Mouse (Mus musculus) intestine, embryonic 14.5 days (tissue): ENCODE measurements around the gene Zranb3. TPM values are rescaled to one million over a fixed set of nuclear protein-coding genes. Genes with fewer than 3 reads are reported as not detected.

Source experiments
- ATAC-seq: fragments of 200-750 bp; cut with Nextera tagmentation; replicated peaks from 2 replicates; pipeline ENCODE4 v1.8.0; 2017; ENCODE audit warnings: low read depth, moderate number of reproducible peaks, moderate TSS enrichment, moderate library complexity; ENCODE audit not compliant: low FRiP score, low TSS enrichment
- DNase-seq: peaks from one replicate; pipeline ENCODE4 v3.0.0-alpha.2; 2018; ENCODE audit warnings: low spot score
- H3K27ac ChIP-seq: fragments of 300-500 bp; sonication (generic); 2 replicates; pipeline ENCODE4 v1.5.1; 2014; ENCODE audit warnings: low read depth, mild to moderate bottlenecking, control low read depth
- H3K27me3 ChIP-seq: fragments of 300-500 bp; sonication (generic); replicated peaks from 2 replicates; pipeline ENCODE4 v1.6.1; 2014; ENCODE audit warnings: low read length, control low read depth; ENCODE audit not compliant: control insufficient read depth, insufficient read depth
- H3K36me3 ChIP-seq: fragments of 300-500 bp; sonication (generic); 2 replicates; pipeline ENCODE4 v1.6.1; 2014; ENCODE audit warnings: low read length, control low read depth; ENCODE audit not compliant: control insufficient read depth, insufficient read depth
- H3K4me1 ChIP-seq: fragments of 300-500 bp; sonication (generic); replicated peaks from 2 replicates; pipeline ENCODE4 v1.6.1; 2014; ENCODE audit warnings: low read length, control low read depth, mixed read lengths; ENCODE audit not compliant: control insufficient read depth, insufficient read depth
- H3K4me2 ChIP-seq: fragments of 300-500 bp; sonication (generic); 2 replicates; pipeline ENCODE4 v1.6.1; 2014; ENCODE audit warnings: low read length
- H3K4me3 ChIP-seq: fragments of 300-500 bp; sonication (generic); 2 replicates; pipeline ENCODE4 v1.5.1; 2014; ENCODE audit warnings: low read depth, low read length, control low read depth, mixed read lengths
- H3K9ac ChIP-seq: fragments of 300-500 bp; sonication (generic); 2 replicates; pipeline ENCODE4 v1.6.1; 2014; ENCODE audit warnings: mild to moderate bottlenecking, low read length
- H3K9me3 ChIP-seq: fragments of 300-500 bp; sonication (generic); 2 replicates; pipeline ENCODE4 v1.6.1; 2016; ENCODE audit warnings: low read length, control low read depth; ENCODE audit not compliant: control insufficient read depth
- WGBS: fragments of 180-500 bp; shearing (Covaris S2); extraction: QIAGEN DNeasy Blood & Tissue Kit; methylation state at CpG from one replicate; pipeline ENCODE4 v1.1.7; 2014; 5-methylcytosine and 5-hydroxymethylcytosine counted together
- polyA plus RNA-seq: library from polyadenylated mRNA; unstranded; fragments of >200 nt; fragmentation: Nextera tagmentation; extraction: Ambion mirVana; gene quantifications from 2 replicates; pipeline ENCODE4 v1.2.1, GENCODE M21; 2014

Gene Zranb3
- polyA plus RNA-seq, 1 experiment from 2014 or later = 8.4 TPM

DNA sequence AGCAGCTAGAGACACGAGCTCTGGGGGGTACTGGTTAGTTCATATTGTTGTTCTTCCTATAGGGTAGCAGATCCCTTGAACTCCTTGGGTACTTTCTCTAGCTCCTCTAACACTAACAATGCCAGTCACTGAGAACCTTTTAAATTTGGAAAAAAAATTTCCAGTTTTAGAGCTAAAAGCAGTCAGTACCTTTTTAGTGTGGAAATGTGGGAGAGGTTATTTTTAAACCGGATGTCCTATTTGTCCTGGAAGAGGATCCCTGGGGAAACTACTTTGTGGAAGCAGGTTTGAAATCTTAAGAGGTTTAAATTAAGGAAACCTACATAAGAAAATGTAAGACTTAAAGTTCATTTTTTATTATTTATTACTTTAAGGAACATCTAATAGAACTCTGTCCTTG lies 56.4 kb downstream of the Zranb3 start:
- ATAC-seq = no peak
- H3K4me2 ChIP-seq = no peak overlapping the region
- H3K9me3 ChIP-seq = no peaks in the 10 kb centered on the region
- no peaks in the 10 kb centered on the region for H3K4me1 ChIP-seq
- no peak overlapping the region for H3K27ac ChIP-seq
- no peak overlapping the region for H3K4me3 ChIP-seq
- no peaks in the 10 kb centered on the region for H3K36me3 ChIP-seq
- no peak overlapping the region for H3K9ac ChIP-seq
- DNase-seq = no peak
- no peaks in the 10 kb centered on the region for H3K27me3 ChIP-seq
- WGBS = 94% methylated on average over 2 of the region's 2 CpGs

DNA sequence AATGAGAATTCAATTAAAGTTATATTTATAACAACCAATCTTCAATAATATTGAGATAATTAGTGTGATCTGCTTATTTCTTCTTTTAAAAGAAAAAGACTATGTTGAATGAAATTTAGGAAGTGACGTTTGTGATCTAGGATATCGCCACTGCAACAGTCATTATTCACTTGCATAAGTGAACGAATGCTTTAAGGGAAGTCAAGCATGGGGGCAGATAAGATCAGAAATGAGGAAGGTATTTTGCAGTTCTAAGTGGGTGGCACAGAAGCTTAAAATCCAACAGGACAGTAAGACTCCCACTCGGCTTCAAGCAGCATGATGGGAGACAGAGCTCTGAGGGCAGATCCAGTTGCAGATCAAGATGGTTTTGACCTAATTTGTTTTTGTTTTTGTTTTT lies 58.7 kb downstream of the Zranb3 start:
- H3K36me3 ChIP-seq = no peaks in the 10 kb centered on the region
- DNase-seq (no peak), ATAC-seq (no peak)
- H3K4me3 ChIP-seq = no peak overlapping the region
- no peaks in the 10 kb centered on the region for H3K9me3 ChIP-seq
- H3K4me2 ChIP-seq = no peak overlapping the region
- no peaks in the 10 kb centered on the region for H3K4me1 ChIP-seq
- WGBS = 91% methylated on average over 4 of the region's 4 CpGs
- no peak overlapping the region for H3K27ac ChIP-seq
- H3K9ac ChIP-seq = no peak overlapping the region
- H3K27me3 ChIP-seq = no peaks in the 10 kb centered on the region

DNA sequence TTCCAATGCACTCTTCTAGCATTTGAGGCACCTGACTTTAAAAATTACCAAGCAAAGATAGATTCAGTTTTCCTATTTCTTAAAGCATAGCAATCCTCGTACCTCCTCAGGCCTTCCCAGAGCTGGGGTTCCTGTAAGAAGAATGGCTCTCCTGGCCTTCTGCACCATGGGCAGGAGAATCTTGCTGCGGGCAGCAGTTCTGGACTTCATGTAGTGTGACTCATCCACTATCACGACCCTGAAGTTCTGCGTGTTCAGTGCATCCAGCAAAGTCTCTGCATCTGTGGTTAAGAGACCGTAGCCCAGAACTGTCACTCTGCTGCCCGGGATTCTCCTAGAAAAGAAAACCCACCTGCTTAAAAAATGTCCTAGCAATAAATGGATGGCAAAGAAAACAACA lies 66.6 kb downstream of the Zranb3 start:
- Histone ChIP-seq H3K9ac (no peak overlapping the region), H3K4me1 (no peaks in the 10 kb centered on the region), H3K27ac (no peak overlapping the region), H3K36me3 (no peaks in the 10 kb centered on the region), H3K27me3 (no peaks in the 10 kb centered on the region), H3K9me3 (no peaks in the 10 kb centered on the region), H3K4me3 (no peak overlapping the region), H3K4me2 (no peak overlapping the region)
- ATAC-seq (no peak), DNase-seq (no peak)
- WGBS = 89% methylated on average over 6 of the region's 6 CpGs

DNA sequence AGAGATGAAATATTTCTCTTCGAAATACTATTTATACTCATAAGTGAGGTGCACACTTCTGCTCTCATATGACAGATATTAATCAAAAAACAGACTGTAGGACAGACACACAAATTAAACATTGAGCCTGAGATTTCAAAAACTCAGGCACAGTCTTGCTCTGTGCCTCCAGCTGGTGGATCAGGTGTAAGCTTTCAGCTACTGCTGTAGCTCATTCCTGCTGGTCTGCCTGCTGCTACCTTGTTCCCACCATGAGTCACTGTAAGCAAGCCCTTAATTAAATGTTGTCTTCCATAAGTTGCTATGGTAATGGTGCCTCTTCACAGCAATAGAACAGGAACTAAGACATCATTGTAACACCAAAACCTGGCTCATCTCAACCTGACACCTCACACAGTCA lies 70.7 kb downstream of the Zranb3 start:
- WGBS = 89% methylated on average over 1 of the region's 1 CpGs
- no peak overlapping the region for H3K4me3 ChIP-seq
- no peaks in the 10 kb centered on the region for H3K4me1 ChIP-seq
- no peaks in the 10 kb centered on the region for H3K36me3 ChIP-seq
- no peak overlapping the region for H3K9ac ChIP-seq
- ATAC-seq (no peak), DNase-seq (no peak)
- H3K9me3 ChIP-seq = no peaks in the 10 kb centered on the region
- H3K4me2 ChIP-seq = no peak overlapping the region
- no peak overlapping the region for H3K27ac ChIP-seq
- H3K27me3 ChIP-seq = no peaks in the 10 kb centered on the region

DNA sequence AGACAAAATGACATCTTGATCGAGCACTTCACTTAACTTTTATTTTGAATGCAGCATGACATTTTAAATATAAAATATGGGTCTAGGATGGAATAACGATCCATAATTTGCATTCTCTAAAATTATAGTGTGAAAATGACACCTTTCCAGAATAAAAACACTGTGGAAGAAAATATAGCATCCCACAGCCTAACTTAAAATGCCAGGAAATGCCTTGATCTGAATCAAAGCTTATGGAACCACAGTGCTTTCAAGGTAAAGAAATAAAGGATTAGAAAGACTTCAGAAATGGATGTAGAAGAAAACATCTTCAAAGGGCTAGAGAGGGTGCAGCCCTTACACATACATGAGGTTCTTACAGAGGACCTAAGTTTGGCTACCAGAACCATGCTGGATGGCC lies 71.3 kb downstream of the Zranb3 start:
- Histone ChIP-seq H3K9ac (no peak overlapping the region), H3K4me1 (no peaks in the 10 kb centered on the region), H3K9me3 (no peaks in the 10 kb centered on the region), H3K4me3 (no peak overlapping the region), H3K36me3 (no peaks in the 10 kb centered on the region), H3K27me3 (no peaks in the 10 kb centered on the region), H3K27ac (no peak overlapping the region), H3K4me2 (no peak overlapping the region)
- ATAC-seq (no peak), DNase-seq (no peak)
- WGBS = 86% methylated on average over 2 of the region's 2 CpGs

DNA sequence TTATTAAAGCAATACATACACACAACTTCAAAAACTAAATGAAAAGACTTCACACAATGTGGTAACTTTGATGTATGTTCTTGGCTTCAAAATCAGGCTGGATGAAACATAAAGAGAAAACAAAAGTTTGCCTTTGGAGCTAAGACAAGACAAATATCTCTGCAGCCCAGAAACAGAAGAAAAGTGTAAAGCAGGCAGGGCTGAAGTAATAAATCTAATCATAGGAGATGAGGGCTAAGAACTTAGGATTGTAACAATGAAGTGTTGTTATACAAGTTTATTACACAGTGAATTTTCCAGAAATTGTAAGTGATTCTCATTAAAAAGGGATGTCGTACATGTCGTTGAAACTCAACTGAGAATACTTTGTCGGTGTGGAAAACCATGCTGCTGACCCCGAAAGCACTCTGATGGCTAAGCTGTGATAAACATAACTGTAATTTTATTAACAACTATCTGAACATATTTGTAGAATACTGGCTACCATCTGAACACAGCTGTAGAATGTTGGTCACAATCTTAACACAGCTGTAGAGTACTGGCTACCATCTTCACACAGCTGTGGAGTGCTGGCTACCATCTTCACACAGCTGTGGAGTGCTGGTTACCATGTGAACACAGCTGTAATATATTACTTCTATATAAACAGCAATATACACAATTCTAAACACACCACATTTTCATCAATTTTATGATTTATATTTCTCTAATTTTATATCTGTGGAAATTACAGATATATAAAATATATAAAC lies 78.3 kb downstream of the Zranb3 start:
- no peak; the same call in 1 of the 2 replicates for ATAC-seq
- Histone ChIP-seq H3K4me1 (no peaks in the 10 kb centered on the region), H3K9ac (no peak overlapping the region), H3K4me3 (no peak overlapping the region), H3K27me3 (no peaks in the 10 kb centered on the region), H3K27ac (no peak overlapping the region), H3K9me3 (no peaks in the 10 kb centered on the region), H3K36me3 (no peaks in the 10 kb centered on the region), H3K4me2 (no peak overlapping the region)
- no peak for DNase-seq
- 60% methylated on average over 4 of the region's 4 CpGs for WGBS

DNA sequence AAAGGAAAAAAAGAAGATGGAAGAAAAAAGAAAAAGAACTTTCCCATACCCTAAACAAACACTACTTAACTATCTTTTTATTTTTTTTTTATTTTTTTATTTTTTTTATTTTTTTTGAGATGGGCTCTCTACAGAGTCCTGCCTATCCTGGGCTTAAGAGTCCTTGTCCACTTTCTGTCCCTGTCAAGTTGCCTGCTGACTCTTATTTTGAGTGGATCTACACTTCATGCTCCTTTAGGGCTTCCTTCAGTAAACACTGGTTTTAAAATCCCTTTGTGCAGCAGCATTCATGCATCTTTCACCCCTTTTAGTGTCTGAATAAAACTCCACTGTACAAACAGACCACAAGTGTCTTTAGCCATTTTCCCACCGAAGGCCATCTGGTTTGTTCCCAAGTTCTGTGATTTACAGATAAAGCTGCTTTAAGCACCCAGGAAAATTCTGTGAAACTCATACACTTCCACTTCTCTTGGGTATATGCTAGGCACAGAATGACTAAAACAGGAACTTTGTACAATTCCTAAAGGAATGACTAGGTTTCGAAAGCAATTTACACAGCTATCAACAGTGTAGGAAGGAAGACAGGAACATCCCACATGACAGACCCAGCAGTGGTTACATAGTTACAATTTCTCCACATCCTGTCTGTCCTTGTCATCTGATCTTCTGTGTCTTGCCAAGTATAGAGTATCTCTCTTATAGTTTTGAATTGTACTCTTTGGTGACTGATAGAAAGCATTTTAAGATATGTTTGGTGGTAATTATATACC lies 82.7 kb downstream of the Zranb3 start:
- DNase-seq (no peak), ATAC-seq (no peak)
- WGBS = 66% methylated on average over 2 of the region's 2 CpGs

DNA sequence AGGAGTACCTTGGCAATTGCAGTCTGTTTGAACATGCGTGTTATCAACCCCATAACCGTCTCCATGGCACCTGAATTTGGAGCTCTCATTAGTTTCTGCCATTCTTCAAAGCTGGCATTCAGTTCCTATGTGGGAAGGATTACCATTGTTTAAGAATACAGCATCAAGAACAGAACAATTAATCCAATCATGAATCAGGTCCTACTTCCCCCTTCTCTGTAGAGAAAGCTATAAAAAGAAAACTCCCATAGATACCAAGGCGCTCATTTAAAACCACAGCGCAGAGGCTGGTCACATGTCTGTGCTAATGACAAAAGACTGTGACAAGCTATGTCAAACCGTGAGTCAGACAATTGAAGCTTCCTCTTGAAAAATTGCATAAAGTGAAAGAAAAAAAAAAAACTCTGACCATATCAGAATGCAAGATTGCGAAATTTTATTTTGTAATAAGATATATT lies 86.8 kb downstream of the Zranb3 start:
- Histone ChIP-seq H3K9ac (no peak overlapping the region), H3K4me1 (no peaks in the 10 kb centered on the region), H3K9me3 (no peaks in the 10 kb centered on the region), H3K4me2 (no peak overlapping the region), H3K27me3 (no peaks in the 10 kb centered on the region), H3K36me3 (no peaks in the 10 kb centered on the region), H3K27ac (no peak overlapping the region), H3K4me3 (no peak overlapping the region)
- WGBS = 88% methylated on average over 6 of the region's 6 CpGs
- DNase-seq (no peak), ATAC-seq (no peak)

More for the DNA sequence above, 82.7 kb downstream of the Zranb3 start:
- H3K27me3 ChIP-seq = no peaks in the 10 kb centered on the region
- no peaks in the 10 kb centered on the region for H3K4me1 ChIP-seq
- H3K36me3 ChIP-seq = no peaks in the 10 kb centered on the region
- H3K9me3 ChIP-seq = no peaks in the 10 kb centered on the region
- H3K27ac ChIP-seq = no peak overlapping the region
- no peak overlapping the region for H3K4me3 ChIP-seq
- no peak overlapping the region for H3K4me2 ChIP-seq
- no peak overlapping the region for H3K9ac ChIP-seq
